Mouse (Mus musculus): ENCODE data around the gene Zfp800.

Gene Zfp800

DNA sequence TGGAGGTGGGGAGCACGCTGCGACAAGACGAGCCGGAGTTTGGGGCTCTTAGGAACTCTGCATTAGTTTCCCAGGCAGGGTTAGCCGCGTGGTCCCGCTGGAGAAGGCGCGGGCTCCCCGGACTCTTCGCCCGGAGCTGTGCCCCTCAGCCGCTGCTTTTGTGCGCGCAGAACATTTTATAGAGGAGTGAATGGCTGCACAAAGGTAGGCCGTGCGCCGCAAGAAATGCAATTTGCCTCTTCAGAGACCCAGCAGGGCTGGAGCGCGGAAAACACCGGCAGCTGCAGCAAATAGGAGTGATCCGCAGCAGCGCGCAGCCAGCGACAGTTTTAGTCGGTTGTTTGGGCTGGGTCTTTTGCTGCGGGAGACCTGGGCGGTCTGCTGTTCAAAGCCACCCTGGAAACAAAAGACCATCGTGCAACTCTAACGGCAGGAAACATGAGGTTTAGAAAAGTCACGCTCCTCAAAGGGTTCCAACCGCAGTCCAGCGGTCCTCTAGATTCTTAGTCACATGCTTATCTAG lies at the start of gene Zfp800:
Zfp800 (minus strand) TSS at position 325 of the 523 bp plus-strand sequence.
- peak; percentile 36 for DNase-seq (ENCODE audit: low read depth, low spot score)

DNA sequence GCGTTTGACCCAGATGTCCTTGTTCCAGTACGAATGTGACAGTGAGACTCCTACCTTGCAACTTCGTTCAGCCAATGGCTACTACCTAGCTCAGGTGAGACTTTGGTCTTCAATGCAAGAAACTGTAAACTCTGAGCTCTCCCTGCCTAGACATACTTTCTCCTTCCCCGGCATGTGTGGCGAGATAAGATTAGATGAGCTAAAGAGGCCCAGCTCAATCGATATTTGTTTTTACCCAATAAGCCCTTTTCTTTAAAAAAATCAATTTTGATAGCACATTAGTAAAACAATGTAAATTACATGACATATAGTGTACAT lies 33.7 kb upstream of the Zfp800 start:
- no peak for DNase-seq (ENCODE audit: low read depth, low spot score)

DNA sequence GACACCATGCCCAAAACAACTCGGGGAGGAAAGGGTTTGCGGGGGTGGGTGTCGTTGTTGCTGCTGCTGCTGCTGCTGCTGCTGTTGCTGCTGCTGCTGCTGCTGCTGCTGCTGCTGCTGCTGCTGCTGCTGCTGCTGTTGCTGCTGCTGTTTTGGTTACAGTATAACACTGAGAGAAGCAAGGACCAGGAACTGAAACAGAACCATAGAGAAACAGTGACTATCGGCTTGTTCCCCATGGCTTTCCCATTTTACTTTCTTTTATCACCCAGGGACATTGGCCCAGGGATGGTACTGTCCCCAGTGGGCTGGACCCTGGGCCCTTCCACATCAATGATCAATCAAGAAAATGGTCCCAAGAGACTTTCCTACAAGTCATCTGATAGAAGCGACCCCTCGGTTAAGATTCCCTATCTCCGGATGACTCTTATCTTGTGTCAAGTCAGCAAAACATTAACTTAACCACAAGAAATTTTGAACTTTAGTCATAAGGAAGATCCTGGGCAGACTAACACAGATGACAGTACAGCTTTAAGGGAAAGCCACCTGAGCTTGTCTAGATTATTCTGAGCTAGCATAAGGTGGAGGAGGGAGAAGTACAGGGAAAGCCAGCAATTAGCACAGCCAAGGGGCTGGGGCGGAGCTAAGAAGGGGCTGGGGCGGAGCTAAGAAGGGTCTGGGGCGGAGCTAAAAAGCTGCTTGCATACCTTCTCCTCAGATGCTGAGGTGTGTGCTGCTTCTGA lies 33.2 kb upstream of the Zfp800 start:
- DNase-seq (ENCODE audit: low read depth, low spot score), result peak; percentile 36

DNA sequence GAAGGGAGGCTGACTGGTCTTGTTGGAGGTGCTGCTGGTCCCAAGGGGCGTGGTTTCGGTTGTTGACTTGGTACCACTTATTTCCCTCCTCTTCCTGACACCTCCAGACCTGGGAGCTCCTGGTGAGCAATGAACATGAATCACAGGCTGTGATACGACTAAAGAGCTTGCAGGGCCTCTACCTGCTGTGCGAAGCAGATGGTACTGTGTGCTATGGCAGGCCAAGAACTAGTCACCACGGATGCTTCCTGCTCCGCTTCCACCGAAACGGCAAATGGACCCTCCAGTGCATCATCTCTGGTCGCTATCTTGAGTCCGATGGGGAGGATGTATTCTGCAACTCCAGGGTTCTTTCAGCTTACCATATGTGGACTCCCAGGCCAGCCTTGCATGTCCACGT lies 32.1 kb upstream of the Zfp800 start:
- DNase-seq (ENCODE audit: low read depth, low spot score), result no peak

DNA sequence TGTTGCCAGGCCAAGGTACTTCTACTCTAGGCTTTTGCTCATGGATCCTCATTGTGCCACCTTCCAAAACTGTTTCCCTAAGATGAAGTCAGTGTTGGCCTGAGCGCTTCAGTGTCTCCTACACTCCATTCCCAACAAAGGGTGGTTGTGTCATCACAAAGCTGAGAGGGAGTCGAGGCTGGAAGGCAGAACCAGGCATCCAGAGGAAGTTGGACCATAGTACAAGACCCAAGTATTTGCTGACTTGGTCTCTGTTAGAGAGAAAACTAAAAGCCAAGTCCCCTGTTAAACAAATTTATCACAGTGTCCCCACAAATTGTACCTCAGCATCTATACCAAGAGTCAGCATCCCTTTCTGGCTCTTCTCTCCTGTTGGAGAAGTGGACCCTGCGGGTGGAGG lies 30.5 kb upstream of the Zfp800 start, which contains the start of gene Gcc1:
Gcc1 (minus strand) TSS at position 101 of the 400 bp plus-strand sequence.
- DNase-seq (ENCODE audit: low read depth, low spot score), result no peak

DNA sequence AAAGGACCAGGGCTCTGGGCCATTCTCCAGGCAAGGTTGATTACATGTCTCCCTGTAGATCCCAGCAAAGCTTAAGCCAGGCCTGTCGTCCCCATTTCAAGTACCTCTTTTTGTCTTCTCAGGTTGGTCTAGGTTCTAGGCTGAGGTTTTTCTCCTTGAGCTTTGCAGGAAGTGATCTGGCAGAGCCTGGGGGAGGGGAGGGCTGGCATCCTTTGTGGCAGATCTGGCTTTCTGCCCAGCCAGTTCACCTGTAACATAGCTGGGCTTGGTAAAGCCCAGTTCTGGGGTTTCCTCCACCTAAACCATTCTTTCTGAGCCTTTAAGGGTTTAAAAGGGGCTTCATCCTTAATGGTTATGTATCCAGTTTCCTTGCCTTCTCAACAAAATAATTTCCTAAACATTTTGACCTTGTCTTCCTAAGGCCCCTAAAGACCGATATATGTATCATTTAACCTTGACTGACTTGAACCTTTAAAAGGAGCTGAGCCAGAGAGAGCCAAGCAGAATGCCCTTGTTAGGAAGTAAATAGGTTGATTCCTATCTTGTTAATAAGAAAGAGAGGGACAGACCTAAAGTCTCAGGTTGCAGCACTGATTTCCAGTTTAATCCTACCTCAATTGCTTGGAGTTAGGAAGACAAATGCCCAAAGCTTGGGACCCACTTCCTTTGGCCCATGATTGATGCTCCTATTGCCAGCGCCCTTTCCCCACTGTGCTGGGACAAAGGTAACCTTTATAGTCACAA lies 29.5 kb upstream of the Zfp800 start, which contains the start of gene Fscn3:
Fscn3 (plus strand) TSS at position 694 of the 744 bp plus-strand sequence.
- peak; percentile 13 for DNase-seq (ENCODE audit: low read depth, low spot score)

DNA sequence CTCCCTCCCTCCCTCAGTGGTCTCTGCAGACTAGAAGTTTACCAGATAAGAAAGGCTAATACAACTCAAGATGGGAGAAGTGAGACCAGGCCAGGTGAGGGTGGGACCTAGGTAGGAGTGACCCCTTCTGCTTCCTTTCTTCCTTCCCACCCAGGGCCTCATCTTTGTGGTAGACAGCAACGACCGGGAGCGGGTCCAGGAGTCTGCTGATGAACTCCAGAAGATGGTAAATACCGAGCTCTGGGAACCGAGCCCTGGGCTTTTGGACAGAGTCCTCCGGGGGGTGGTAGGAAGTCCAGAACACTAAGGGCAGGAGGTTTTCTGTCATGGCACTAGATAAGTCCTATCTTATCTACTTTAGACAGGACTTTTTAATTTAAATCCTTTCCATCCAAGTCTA lies 27.2 kb upstream of the Zfp800 start:
- no peak for DNase-seq (ENCODE audit: low read depth, low spot score)

DNA sequence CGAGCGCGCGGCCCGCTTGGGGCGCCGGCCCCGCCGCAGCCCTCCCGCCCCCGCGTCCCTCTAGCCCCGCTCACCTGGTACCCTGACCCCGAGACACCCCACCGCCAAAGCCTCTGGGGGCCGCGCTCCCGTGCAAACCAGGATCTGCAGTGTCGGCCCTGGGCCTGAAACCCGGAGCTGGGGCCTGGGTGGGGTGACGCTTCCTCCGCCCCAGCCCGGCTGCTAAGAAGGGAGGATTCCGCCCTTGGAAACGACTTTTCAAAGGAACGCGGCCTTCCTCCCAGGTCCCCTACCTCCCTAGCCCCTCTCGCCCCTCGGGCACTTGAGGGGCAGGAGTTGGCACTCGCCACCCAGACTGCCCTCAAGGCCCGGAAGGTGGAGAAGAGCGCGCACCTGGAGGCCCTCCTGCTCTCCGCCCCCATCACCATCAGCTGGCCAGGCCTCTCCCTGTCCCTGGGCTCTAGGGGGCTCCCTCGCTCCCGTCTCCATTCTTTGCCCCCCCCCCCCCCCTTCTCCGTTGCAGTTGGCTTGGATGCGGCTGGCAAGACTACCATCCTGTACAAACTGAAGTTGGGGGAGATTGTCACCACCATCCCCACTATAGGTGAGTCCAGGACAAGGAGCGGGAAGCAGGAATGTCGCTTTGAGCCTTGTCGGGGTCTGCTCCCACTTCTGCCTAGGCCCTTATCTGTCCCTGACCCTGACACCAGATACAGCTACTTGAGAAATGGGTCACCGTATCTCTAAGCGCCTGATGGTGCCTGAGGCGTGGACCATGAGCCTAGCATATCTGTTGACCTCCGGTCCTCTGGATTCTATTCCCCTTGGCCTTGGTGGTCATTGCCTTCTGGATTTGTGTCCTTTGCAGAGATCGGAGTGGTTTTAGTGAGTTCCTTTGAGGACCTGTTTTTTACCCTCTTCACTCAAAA lies 26.2 kb upstream of the Zfp800 start:
- peak; percentile 23 for DNase-seq (ENCODE audit: low read depth, low spot score)

DNA sequence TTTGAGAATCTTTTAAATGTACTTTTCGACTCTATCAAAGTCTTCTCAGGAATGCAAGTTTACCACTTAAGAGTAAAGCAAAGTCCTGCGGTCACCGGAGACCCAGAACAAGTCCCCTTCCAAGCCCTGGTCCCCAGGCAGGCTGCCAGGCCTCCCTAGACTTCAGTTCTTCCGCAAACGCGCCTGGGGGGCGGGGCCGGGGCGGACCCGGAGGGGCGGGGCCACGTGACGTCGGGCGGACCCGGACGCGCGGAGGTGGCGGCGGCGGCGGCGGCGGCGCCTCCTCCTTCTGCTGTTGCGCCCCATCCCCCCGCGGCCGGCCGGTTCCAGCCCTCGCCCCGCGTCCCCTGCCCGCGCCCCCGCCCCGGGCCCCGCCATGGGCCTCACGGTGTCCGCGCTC lies 25.5 kb upstream of the Zfp800 start, which contains the start of gene Arf5:
Arf5 (plus strand) TSS at position 248 of the 400 bp plus-strand sequence.
- DNase-seq (ENCODE audit: low read depth, low spot score), result peak; percentile 73

DNA sequence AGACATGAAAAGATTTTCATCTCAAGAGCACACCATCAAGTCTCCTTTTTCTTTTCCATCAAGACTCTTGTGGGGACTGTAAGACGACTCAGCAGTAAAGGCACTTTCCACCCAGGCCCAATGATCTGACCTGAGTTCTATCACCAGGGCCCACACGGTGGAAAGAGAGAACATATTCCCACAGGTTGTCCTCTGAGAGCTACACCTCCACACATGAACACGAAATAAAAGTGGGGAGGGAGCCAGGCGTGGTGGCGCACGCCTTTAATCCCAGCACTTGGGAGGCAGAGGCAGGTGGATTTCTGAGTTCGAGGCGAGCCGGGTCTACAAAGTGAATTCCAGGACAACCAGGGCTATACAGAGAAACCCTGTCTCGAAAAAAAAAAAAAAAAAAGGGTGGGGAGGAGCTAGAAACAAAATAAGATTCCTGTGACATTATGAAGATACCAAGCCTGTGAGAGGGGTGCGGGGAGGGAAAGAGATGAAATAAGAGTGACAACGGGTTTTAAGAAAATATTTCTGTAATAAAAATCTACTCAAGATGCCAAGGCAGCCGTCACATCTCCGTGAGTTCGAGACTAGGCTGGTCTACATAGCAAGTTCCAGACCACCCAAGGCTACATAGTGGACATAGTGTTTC lies 25.0 kb upstream of the Zfp800 start:
- no peak for DNase-seq (ENCODE audit: low read depth, low spot score)

DNA sequence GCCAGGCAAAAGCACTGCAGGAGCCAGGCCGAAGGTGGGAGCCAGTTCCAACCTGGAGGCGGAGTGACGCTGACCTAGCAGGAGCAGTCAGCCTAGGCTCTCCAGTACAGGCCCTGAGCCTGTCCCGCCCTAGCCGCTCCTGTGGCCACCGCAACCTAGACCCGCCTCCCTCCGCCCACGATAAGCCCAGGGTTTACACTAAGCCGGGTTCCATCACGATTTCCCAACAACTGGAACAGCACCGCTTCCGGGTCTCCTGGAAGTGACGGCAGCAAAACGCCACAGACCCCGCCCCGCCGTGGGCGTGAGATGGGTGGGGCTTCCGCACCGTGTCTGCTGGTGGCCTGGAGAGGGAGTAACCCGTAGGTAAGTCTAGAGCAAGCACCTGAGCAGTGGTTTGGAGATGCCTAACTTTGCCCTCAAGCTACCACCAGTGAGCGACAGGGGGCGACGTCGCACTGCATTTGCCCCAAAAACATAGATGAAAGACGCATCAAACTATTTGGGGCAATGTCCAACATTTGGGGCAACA lies 23.7 kb upstream of the Zfp800 start:
- peak; percentile 97 for DNase-seq (ENCODE audit: low read depth, low spot score)

DNA sequence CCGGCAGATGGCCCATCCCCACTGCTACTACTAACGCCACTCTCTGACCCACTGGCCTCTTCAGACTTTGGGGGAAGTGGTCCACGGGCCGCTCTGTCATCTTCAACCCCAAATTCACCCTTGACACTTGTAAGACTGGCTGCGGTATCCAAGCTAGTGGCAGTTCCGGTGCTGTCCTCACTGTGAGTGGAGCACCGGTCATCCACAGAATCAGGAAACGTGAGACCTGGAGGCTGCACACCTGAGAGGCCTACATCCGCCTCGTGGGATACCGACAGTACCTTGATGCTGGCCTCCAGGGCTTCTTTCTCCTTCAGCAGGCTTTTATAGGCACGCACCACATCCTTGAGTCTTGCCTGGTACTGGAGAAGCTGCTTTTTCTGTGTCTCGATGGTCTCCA lies 23.1 kb upstream of the Zfp800 start:
- no peak for DNase-seq (ENCODE audit: low read depth, low spot score)

DNA sequence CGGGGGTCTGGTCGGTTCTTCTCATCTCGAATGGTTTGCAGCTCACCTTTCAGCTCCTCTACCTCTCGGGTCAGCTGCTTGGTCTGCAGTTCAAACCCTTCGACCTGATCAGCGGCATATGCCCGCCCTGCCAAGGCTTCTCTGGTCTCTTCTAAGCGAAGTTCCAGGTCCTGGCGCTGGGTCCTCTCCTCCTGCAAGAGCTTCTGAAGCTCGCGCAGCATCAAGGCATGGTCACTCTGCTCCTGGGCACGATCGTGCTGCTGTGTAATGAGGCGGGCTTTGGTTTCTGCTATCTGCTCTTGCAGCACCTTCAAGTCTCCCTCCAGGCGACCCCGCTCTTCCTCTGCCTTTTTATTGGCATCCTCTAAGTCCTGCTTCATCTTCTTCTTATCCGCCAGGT lies 22.6 kb upstream of the Zfp800 start:
- no peak for DNase-seq (ENCODE audit: low read depth, low spot score)

DNA sequence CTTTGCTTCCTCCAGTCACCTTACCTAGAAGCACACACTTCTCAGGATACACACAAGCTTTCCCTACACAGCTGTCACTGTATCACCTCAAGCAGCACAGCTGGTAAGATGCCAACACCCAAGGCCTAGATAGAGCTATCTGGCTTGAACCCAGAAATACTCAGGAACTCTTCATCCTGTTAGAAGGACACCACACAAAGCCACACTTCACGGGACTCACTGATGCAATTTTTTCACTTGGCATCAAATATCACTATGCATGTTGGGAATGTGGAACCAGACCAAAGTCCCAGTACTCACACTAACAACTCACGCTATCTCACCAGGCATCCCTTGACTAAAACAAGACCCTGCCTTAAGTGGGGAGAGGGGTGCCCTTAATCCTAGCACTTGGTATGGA lies 21.9 kb upstream of the Zfp800 start:
- DNase-seq (ENCODE audit: low read depth, low spot score), result no peak

DNA sequence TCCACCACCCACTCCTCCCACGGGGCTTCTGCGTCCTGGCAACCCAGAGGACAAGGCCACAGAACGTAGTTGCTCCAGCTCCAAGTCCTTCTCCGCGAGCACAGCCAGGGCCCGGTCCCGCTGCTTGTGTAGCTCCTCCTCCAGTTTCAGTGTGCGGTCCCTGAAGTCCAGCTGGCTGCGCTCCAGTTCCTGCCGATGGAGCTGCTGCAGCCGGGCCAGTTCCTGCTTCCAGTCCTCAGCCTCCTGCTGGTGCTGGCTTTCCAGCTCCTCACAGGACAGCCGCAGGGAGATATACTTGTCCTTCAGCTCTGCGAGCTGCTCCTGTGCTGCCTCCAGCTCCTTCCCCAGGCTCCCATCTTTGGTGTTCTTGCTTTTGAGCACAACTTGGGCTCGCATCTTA lies 20.6 kb upstream of the Zfp800 start:
- DNase-seq (ENCODE audit: low read depth, low spot score), result no peak

DNA sequence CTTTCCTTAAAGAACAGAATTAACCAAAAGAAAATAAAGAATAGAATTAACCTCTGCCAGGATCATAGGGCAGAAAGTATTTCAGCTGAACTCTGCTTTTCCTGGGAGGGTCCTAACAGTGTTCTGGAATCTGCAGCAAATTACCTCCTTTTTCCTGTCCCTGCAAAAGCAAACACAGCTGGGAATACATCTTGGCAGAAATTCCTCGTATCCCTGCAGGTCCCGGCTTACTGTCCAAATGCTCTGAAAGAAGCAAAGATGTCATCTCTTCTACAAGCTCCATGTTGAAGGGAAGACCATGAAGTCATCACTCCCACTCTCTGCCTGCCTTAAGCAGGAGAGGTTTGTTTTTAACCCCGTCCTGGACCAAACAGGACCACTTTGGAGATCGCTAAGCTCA lies 19.2 kb upstream of the Zfp800 start:
- DNase-seq (ENCODE audit: low read depth, low spot score), result no peak

DNA sequence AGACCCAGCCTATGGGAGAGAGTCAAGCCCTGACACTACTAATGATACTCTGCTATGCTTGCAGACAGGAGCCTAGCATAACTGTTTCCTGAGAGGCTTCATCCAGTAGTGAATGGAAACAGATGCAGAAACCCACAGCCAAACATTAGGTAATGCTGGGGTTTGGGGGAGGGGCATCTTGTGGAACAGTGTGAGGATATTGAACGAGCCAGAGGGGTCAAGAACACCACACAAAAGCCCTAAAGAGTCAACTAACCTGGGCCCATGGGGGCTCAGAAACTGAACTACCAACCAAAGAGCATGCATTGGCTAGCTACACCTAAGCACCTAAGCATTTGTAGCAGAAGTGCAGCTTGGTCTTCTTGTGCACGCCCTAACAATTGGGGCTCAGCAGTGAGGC lies 13.4 kb upstream of the Zfp800 start:
- no peak for DNase-seq (ENCODE audit: low read depth, low spot score)

DNA sequence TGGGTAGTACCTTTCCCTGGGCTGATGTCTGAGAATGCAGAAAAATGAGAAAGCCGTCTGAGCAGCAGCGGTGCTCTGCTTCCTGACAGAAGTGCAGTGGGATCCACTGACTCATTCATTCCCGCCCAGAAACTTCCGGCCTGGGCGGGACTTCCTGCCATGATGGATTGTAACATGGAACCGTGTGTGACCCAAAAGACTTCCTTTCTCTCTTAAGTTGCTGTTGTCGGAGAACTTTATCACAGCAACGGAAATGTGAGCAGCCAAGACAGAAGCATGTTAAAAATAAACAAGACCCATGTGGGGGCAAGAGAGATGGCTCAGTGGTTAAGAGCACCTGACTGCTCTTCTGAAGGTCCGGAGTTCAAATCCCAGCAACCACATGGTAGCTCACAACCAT lies 12.2 kb upstream of the Zfp800 start:
- no peak for DNase-seq (ENCODE audit: low read depth, low spot score)

DNA sequence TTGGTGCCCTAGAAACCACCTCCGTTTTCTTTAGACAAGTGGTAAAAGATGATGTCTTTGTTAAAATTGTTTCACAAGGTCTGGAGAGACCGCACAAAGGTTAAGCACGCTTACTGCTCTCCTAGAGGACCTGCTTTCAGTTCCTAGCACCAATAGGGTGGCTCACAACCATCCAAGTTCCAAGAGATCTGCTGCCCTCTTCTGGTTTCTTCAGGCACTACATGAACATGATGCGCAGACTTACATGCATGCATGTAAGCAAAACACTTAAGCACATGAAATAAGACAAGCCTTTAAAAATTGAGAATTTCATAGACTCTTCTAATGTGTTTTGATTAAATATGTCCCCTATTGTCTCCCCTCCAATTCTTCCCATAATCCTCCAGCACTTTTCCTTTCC lies 2.0 kb upstream of the Zfp800 start:
- DNase-seq (ENCODE audit: low read depth, low spot score), result peak; percentile 86

DNA sequence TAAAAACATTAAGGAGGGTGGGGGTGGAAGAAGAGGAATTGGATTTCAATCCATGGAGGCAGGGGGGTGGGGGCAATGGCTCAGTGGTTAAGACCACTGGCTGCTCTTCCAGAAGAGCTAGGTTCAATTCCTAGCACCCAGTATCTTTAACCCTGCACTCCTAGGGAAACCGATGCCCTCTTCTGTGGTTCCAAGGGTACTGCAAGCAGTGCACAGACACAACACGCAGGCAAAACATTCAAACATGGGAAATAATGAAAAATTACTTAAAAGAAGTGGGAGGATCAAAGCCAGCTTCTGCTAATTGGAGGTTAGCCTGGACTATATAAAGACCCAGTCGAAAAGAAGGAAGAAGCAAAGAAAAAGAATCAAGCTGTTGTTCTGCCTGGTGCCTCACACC lies 921 bp upstream of the Zfp800 start:
- peak; percentile 46 for DNase-seq (ENCODE audit: low read depth, low spot score)

DNA sequence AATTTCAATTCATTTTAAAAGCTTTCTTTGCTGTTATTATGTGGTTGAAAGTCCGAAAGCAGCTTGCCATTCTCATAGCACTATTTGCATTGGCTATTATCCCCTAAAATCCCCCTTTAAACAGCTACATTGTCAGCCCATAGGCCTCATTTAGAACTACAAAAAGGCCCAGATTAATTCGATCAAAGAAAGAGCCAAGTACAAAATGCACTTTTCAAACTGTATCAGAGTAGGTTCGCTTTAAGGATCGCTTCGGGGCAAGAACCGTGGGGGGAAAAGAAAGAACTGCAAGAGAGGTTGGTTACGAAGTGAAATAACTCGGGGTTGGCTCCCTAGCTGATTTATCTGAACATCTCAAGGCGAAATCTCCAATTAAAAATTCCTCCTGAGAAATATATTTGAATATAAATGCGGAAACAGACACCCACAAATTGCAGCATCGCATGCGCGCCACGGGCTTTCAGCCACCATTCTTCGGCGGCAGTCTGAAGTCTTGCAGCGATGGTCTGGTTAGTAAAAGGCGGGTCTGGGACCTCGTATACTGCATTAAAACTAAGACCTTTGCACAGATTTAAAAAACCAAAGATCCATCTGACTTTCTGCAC lies 850 bp downstream of the Zfp800 start:
- DNase-seq (ENCODE audit: low read depth, low spot score), result no peak
